Mouse (Mus musculus) megakaryocyte, embryonic 14.5 days (primary cell): Measurements from ENCODE around the gene Set.

Experiments
- FLI1 ChIP-seq: IDR thresholded peaks from 2 replicates; pipeline ENCODE4 v1.6.1; 2012; ENCODE audit warnings: low read length, inconsistent platforms, mixed read lengths
- GATA1 ChIP-seq: IDR thresholded peaks from 3 replicates; pipeline ENCODE4 v1.6.1; 2012; ENCODE audit warnings: mixed read lengths, low read length, inconsistent platforms, borderline replicate concordance

- TF ChIP-seq GATA1 (no peak), FLI1 (no peak)
Measured at GRCm38 (mm10) chr2:30093471-30094207, 36.5 kb downstream of the Set start, which contains the start of gene Zdhhc12.
